Mouse (Mus musculus): ENCODE data around the gene Exoc6b.

DNA sequence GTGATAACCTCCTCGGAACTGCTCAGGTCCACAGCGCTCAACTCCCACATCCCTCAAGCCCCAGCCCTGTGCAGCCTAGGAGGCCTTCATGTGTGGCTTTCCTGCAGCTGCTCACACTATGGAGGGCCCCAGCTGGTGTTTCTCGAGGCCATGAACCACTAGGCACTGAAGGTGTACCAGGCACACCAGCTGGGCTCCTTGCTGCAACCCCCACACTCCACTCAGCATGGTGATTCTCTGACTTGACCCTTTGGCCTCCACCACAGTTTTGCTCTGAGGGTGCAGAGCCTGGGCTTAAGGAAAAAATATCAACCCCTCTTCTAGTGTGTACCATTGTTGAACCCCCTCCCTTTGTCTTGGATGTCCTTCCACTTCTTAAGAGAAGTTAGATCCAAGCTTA lies 34.0 kb upstream of the Exoc6b start:
- TF ChIP-seq POLR2A (IDR thresholded peaks at IDR 0.05; ENCODE audit: borderline replicate concordance, control insufficient read depth, low read depth, low read length) (no peak), CTCF (IDR thresholded peaks at IDR 0.05; ENCODE audit: control insufficient read depth, insufficient read depth, low read length) (no peak)

Data from bone marrow, adult 2 months (tissue).